Mouse (Mus musculus) adrenal gland, adult 18-20 months (tissue): ENCODE data around the gene Aig1. TPM values are rescaled to one million over a fixed set of nuclear protein-coding genes. Genes with fewer than 3 reads are reported as not detected.
A peak's percentile ranks its signal among the peaks of the same experiment; 100 is the strongest.

Experiments used
- DNase-seq, 2 experiments: peaks; one replicate each; pipeline ENCODE4 v3.0.0; 2021 to 2022; ENCODE audit warnings: low spot score in 2 of 2
- total RNA-seq, 2 experiments: library from RNA; stranded (reverse); gene quantifications; 1 replicate in 1 of 2; 2 replicates in 1 of 2; pipeline ENCODE4 v1.2.3; 2021

The Aig1 gene
- total RNA-seq, 2 experiments from 2014 or later = 23.2 to 37.0 TPM

DNA sequence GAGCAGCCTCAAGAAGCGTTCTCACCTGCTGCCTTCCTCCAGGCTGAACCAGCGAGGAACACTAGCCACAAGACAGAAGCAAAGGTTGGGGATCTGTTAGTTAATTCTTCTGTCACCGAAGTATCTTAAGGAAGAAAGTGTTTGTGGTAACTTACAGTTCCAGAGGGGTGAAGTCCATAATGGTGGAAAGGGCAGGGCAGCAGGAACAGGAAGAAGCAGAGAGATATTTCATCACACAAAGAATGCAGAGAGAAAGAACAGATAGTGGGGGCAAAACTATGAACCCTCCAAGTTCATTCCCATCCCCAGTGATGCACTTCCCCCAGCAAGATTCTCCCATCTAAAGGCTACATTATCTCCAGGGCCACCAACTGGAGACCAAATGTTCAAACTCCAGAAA is 13.7 kb downstream of the Aig1 start:
- no peak for DNase-seq

DNA sequence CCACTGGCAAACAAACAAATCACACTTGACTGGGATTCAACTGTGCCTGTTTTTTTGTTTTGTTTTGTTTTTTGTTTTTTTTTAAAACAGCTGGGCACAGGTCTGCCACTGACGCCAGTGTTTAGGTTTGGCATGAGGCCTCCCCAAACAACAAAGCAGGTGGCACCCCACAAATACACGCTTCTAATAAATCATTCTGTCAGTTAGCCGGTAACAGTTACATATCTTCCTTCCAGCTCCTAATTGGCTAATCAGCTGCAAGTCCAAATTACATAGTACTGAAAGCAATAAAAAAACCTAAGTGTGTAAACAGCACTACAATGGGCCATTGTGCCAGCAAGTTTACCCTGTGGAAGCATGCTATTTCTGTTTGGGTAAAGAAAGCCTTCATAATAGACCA is 18.7 kb downstream of the Aig1 start:
- DNase-seq = no peak

DNA sequence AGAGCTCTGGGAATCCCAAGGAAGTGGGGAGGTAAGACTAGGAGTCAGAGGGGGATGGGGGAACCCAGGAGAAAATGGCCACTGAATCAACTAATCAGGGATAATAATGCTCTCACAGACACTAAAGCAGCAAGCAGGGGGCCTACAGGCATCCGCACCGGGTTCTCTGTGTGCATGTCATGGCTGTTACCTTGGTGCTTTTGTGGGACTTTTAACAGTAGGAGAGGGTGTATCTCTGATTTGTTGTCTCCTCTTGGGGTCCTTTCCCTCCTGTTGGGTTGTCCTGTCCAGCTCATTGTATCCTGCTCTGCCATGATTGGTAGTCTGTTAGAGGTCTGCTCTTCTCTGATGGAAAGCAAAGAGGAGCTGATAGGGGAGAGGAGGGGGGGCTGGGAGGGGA is 19.6 kb downstream of the Aig1 start:
- DNase-seq = no peak

DNA sequence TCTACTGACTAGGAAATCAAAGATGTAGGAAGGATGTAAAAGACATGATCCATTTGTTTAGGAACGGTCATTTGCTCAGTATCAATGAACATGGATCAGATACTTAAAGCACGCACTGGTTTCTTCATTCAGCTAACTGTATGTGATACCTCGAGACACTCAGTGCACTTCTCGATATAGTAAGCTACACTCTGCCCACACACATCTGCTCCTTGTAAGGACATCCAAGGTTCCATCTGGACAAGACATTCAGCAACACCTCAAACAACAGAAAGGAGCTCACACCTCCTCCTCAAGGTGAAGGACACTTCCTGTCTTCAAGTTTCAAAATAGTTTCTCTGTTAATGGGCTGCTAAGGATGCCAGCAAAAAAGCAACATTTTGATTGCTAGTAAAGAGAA is 23.9 kb downstream of the Aig1 start:
- no peak for DNase-seq

DNA sequence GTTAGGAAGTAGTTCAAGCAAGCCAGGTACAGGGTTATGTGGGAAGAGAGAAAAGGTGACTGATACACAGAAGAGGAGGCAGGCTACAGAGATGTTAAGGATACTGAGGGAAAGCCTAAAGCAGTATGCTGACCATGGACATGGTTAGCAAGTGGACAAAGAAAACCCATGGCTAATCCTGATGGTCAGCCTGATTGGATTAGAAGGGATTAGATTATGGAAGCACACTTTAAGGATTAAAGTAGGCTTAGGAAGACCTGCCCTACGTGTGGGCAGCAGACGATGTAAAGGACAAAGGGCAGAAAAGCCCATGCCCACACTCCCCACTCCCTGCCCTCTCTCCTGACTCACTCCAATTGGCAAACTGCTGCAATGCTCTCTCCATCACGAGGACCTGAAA is 25.0 kb downstream of the Aig1 start:
- DNase-seq = no peak

DNA sequence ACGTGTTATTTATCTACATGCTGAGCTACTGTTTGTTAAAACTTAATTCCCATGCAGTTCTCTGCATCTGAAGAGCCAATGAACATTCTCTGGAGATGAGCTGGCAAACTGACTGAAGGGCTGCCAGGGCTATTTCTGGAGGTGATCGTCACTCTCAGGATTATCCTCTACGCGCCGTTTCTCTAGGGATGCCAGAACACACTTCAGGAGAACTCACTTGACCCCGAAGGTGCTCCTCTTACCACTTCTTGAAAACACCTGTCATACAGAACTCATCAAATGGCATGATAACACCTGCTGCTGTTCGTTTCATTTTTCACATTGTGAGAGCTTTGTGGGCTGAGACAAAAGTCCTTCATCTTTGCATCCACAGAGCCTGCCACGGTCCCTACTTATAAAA is 25.9 kb downstream of the Aig1 start:
- DNase-seq = no peak

DNA sequence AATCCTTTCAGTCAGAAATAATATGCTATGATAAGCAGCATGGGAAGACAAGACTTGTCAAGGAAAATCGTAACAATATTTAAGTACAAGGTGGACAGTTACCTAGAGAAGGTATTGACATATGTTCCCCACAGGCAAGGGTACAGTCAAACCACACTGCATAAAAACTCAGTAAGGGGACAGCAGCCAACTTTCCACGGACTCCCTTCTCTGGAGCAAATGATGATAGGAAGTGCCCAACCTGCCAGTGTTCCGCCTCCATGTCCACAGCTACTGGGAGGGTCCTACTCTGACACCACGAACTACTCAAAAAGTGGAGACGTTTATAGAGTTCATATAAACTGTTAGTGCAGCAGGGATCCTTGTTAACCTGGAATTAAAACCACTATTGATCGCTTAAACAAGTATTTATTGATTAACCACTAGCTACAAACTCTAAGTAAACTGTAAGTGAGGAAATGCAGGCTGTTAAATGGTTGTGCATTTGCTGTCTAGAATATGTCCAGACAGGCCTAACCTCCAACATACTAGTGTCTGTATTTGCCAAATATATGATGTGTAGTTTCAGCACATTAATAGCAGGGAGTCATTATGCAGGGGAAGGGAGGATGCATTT is 30.2 kb downstream of the Aig1 start:
- DNase-seq = no peak

GRCm38 (mm10) chr10:13837709-13838456 is 30.9 kb downstream of the Aig1 start:
- DNase-seq = no peak

GRCm38 (mm10) chr10:13836956-13837355 is 31.8 kb downstream of the Aig1 start:
- DNase-seq = no peak

- no peak for DNase-seq
These were observed 32.9 kb downstream of the Aig1 start for GRCm38 (mm10) chr10:13835737-13836475.

GRCm38 (mm10) chr10:13834056-13834455 is 34.7 kb downstream of the Aig1 start:
- DNase-seq = no peak

GRCm38 (mm10) chr10:13833066-13833566 is 35.7 kb downstream of the Aig1 start:
- no peak for DNase-seq

- DNase-seq = no peak
These were observed 36.2 kb downstream of the Aig1 start for GRCm38 (mm10) chr10:13832546-13833033.

- DNase-seq = no peak
These were observed 41.6 kb downstream of the Aig1 start for GRCm38 (mm10) chr10:13827150-13827549.

GRCm38 (mm10) chr10:13813591-13813990 is 55.2 kb downstream of the Aig1 start:
- peak in 1 of 2 experiments; percentile 40 for DNase-seq

- no peak for DNase-seq
These were observed 60.5 kb downstream of the Aig1 start for GRCm38 (mm10) chr10:13808291-13808690.

GRCm38 (mm10) chr10:13806806-13807205 is 62.0 kb downstream of the Aig1 start:
- DNase-seq = no peak

DNA sequence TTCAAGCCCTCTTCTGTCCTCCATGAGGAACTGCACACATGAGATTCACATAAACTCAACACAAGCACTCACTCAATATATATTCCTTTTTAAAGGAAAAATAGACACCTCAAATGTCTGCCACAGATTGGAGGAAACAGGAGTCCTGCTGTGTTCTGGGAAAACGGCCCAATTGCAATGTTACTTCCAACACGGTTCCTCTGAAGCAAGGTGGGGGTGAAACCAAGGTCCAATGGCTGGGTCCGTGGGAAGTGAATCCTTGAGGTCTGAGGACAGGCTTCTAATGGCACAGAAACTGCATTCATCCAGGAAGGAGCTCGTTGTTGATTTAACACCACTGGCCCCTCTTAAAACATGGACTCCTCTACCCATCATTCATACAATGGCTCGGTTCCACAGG is 67.5 kb downstream of the Aig1 start:
- DNase-seq = no peak

- DNase-seq = no peak
These were observed 75.3 kb downstream of the Aig1 start for GRCm38 (mm10) chr10:13793458-13793857.

- no peak for DNase-seq
These were observed 76.0 kb downstream of the Aig1 start for GRCm38 (mm10) chr10:13792788-13793187.

- DNase-seq = no peak
These were observed 79.2 kb downstream of the Aig1 start for GRCm38 (mm10) chr10:13789604-13790003.

- no peak for DNase-seq
These were observed 80.7 kb downstream of the Aig1 start for GRCm38 (mm10) chr10:13788057-13788456.
